Mouse (Mus musculus) MEL (cell line): ENCODE measurements around the gene Cpne2. TPM values are rescaled to one million over a fixed set of nuclear protein-coding genes. Genes with fewer than 3 reads are reported as not detected.

ENCODE experiments used
- DNase-seq: peaks from one replicate; pipeline ENCODE4 v3.0.0; 2011; ENCODE audit warnings: low read depth, low spot score
- H3K27ac ChIP-seq: 2 replicates; pipeline ENCODE4 v1.5.1; 2012; ENCODE audit warnings: low read depth, mild to moderate bottlenecking, control low read depth, low read length, moderate library complexity; ENCODE audit not compliant: control insufficient read depth
- H3K27me3 ChIP-seq, 2 experiments: fragments of 150-350 bp in 1 of 2; sonication (generic) in 1 of 2; 2 replicates each; pipeline ENCODE4 v1.6.1; 2012; ENCODE audit warnings: low read length in 2 of 2, mild to moderate bottlenecking in 2 of 2, improper control_type of control experiment in 1 of 2, moderate library complexity in 1 of 2; ENCODE audit not compliant: insufficient read depth in 2 of 2, control insufficient read depth in 1 of 2
- H3K36me3 ChIP-seq, 2 experiments: 2 replicates each; pipeline ENCODE4 v1.6.1; 2012 to 2014; ENCODE audit warnings: low read length in 2 of 2, improper control_type of control experiment in 1 of 2, inconsistent platforms in 1 of 2, mild to moderate bottlenecking in 1 of 2; ENCODE audit not compliant: insufficient read depth in 2 of 2, control insufficient read depth in 1 of 2
- H3K4me1 ChIP-seq, 2 experiments: fragments of 150-350 bp in 1 of 2; sonication (generic) in 1 of 2; 2 replicates each; pipeline ENCODE4 v1.6.1; 2012; ENCODE audit warnings: low read length in 2 of 2, improper control_type of control experiment in 1 of 2, mild to moderate bottlenecking in 1 of 2; ENCODE audit not compliant: insufficient read depth in 2 of 2, control insufficient read depth in 1 of 2
- H3K4me3 ChIP-seq, 2 experiments: fragments of 150-350 bp in 1 of 2; sonication (generic) in 1 of 2; 2 replicates each; pipeline ENCODE4 v1.5.1; 2012; ENCODE audit warnings: low read depth in 2 of 2, low read length in 2 of 2, mild to moderate bottlenecking in 2 of 2, moderate library complexity in 2 of 2, control low read depth in 1 of 2, improper control_type of control experiment in 1 of 2; ENCODE audit not compliant: control insufficient read depth in 1 of 2, insufficient read depth in 1 of 2
- H3K79me2 ChIP-seq: 2 replicates; pipeline ENCODE4 v1.6.1; 2012; ENCODE audit warnings: mild to moderate bottlenecking, low read length, moderate library complexity; ENCODE audit not compliant: control insufficient read depth, poor library complexity, insufficient read depth
- H3K9ac ChIP-seq: 2 replicates; pipeline ENCODE4 v1.6.1; 2012; ENCODE audit warnings: low read depth, mild to moderate bottlenecking, control low read depth, low read length, moderate library complexity; ENCODE audit not compliant: control insufficient read depth, poor library complexity, severe bottlenecking
- H3K9me3 ChIP-seq: fragments of 150-350 bp; sonication (generic); replicated peaks from 2 replicates; pipeline ENCODE4 v1.6.1; 2012; ENCODE audit warnings: mild to moderate bottlenecking, low read length, improper control_type of control experiment, moderate library complexity; ENCODE audit not compliant: insufficient read depth
- CHD2 ChIP-seq: IDR thresholded peaks from 2 replicates; pipeline ENCODE4 v1.6.1; 2011; ENCODE audit warnings: low read length, improper control_type of control experiment
- CTCF ChIP-seq, 3 experiments: IDR thresholded peaks in 2 of 3; conservative IDR thresholded peaks in 1 of 3; 2 replicates each; pipeline ENCODE4 v1.5.1; 2011 to 2012; ENCODE audit warnings: low read length in 3 of 3, low read depth in 2 of 3, mild to moderate bottlenecking in 2 of 3, improper control_type of control experiment in 1 of 3, inconsistent platforms in 1 of 3, mixed read lengths in 1 of 3, moderate library complexity in 1 of 3; ENCODE audit not compliant: control insufficient read depth in 1 of 3, insufficient read depth in 1 of 3, poor library complexity in 1 of 3, severe bottlenecking in 1 of 3
- ELF1 ChIP-seq: IDR thresholded peaks from 2 replicates; pipeline ENCODE4 v1.6.1; 2014; ENCODE audit warnings: low read depth, mild to moderate bottlenecking, inconsistent platforms, low read length, improper control_type of control experiment, moderate library complexity
- EP300 ChIP-seq, 2 experiments: IDR thresholded peaks; 2 replicates each; pipeline ENCODE4 v1.6.1; 2011; ENCODE audit warnings: improper control_type of control experiment in 2 of 2, low read length in 2 of 2, low read depth in 1 of 2, mild to moderate bottlenecking in 1 of 2
- ETS1 ChIP-seq: IDR thresholded peaks from 2 replicates; pipeline ENCODE4 v1.6.1; 2012; ENCODE audit warnings: low read depth, mild to moderate bottlenecking, inconsistent platforms, low read length, improper control_type of control experiment, moderate library complexity
- GABPA ChIP-seq: IDR thresholded peaks from 2 replicates; pipeline ENCODE4 v1.6.1; 2012; ENCODE audit warnings: low read depth, mild to moderate bottlenecking, inconsistent platforms, low read length, improper control_type of control experiment, moderate library complexity
- GATA1 ChIP-seq: IDR thresholded peaks from 2 replicates; pipeline ENCODE4 v1.6.1; 2011; ENCODE audit warnings: low read depth, low read length, improper control_type of control experiment
- MAZ ChIP-seq: IDR thresholded peaks from 2 replicates; pipeline ENCODE4 v1.6.1; 2012; ENCODE audit warnings: low read depth, mild to moderate bottlenecking, inconsistent platforms, low read length, improper control_type of control experiment
- MEF2A ChIP-seq: IDR thresholded peaks from 2 replicates; pipeline ENCODE4 v1.6.1; 2014; ENCODE audit warnings: low read depth, mild to moderate bottlenecking, inconsistent platforms, low read length, improper control_type of control experiment; ENCODE audit not compliant: poor library complexity, insufficient replicate concordance, severe bottlenecking; ENCODE audit errors: extremely low read depth
- MYC ChIP-seq: IDR thresholded peaks from 2 replicates; pipeline ENCODE4 v1.6.1; 2011; ENCODE audit warnings: low read depth, mild to moderate bottlenecking, low read length, improper control_type of control experiment, moderate library complexity
- NRF1 ChIP-seq: IDR thresholded peaks from 2 replicates; pipeline ENCODE4 v1.6.1; 2014; ENCODE audit warnings: low read depth, mild to moderate bottlenecking, inconsistent platforms, low read length, improper control_type of control experiment, moderate library complexity; ENCODE audit not compliant: poor library complexity, insufficient read depth, severe bottlenecking
- RAD21 ChIP-seq: IDR thresholded peaks from 2 replicates; pipeline ENCODE4 v1.6.1; 2011; ENCODE audit warnings: mild to moderate bottlenecking, low read depth, low read length, improper control_type of control experiment
- SIN3A ChIP-seq: IDR thresholded peaks from 2 replicates; pipeline ENCODE4 v1.6.1; 2012; ENCODE audit warnings: low read length, improper control_type of control experiment, inconsistent platforms
- SMC3 ChIP-seq: IDR thresholded peaks from 2 replicates; pipeline ENCODE4 v1.6.1; 2011; ENCODE audit warnings: low read depth, low read length, improper control_type of control experiment
- TBP ChIP-seq: IDR thresholded peaks from 2 replicates; pipeline ENCODE4 v1.8.0; 2011; ENCODE audit warnings: low read depth, low read length, improper control_type of control experiment
- TCF12 ChIP-seq: IDR thresholded peaks from 2 replicates; pipeline ENCODE4 v1.6.1; 2014; ENCODE audit warnings: low read depth, mild to moderate bottlenecking, inconsistent platforms, low read length, improper control_type of control experiment, moderate library complexity
- USF1 ChIP-seq: IDR thresholded peaks from 2 replicates; pipeline ENCODE4 v1.6.1; 2014; ENCODE audit warnings: low read depth, mild to moderate bottlenecking, inconsistent platforms, low read length, improper control_type of control experiment, moderate library complexity
- ZC3H11A ChIP-seq: IDR thresholded peaks from 2 replicates; pipeline ENCODE4 v1.6.1; 2012; ENCODE audit warnings: low read depth, mild to moderate bottlenecking, inconsistent platforms, low read length, improper control_type of control experiment
- polyA plus RNA-seq, 2 experiments: library from polyadenylated mRNA; stranded (reverse) in 1 of 2; unstranded in 1 of 2; fragments of >175 nt in 1 of 2; fragments of >200 nt in 1 of 2; gene quantifications; 2 replicates each; pipeline versions ENCODE4 v1.2.1 to v1.2.4; 2012; ENCODE audit warnings: low replicate concordance in 2 of 2, low read depth in 1 of 2; ENCODE audit not compliant: insufficient read length in 2 of 2, insufficient read depth in 1 of 2, missing spikeins in 1 of 2
- total RNA-seq: library from RNA; depleted of rRNA; stranded (reverse); fragments of 300-350 nt; gene quantifications from 2 replicates; pipeline ENCODE4 v1.2.3, GENCODE M21; 2012

Cpne2 gene
- total and polyA plus RNA-seq, 3 experiments, result 19.1 to 29.7 TPM; not detected in 1

DNA sequence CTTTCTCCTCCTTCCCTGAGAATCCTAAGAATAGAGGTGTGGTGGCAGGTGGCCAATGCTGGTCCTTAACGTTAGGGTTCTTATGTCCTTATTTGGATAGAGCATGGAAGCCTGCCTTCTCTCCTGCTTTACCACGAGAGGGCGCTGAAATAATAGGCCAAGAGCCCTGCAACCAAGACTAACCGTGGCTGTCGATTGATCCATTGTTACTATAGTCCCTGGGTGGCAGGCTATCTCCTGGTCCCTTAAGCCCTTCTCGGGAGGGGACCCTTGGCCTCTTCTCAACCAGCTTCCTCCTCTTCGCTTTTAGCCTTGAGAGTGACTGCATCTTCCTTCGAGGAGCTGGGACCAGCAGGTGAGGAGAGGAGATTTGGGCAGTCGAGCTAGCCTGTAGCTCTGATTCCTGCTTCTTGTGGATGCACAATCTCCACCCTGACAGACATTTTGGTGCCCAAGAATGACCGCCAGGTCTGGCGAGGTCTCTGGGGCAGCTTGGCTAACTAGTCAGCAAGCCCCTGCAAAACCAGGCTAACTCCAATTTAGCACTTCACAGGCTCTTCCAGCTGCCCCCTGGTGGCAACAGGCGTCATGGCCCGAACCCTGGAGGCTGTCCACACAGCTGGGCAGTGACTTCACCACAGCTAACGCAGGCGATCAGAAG is 40.6 kb upstream of the Cpne2 start:
- no peaks in the 10 kb centered on the region for H3K79me2 ChIP-seq
- peak overlapping the region; percentile 29; the same call in 1 of the 2 replicates for H3K9ac ChIP-seq
- TF ChIP-seq TBP, result no peak
- TF ChIP-seq CTCF (IDR thresholded peaks at IDR 0.05 in 2 of 3, conservative IDR thresholded peaks at IDR 0.05 in 1 of 3; ENCODE audit: control insufficient read depth in 1 of 3, insufficient read depth in 1 of 3, low read depth in 2 of 3, low read length in 3 of 3, poor library complexity in 1 of 3, severe bottlenecking in 1 of 3), result peak; percentile 58 to 83 (median 74)
- TF ChIP-seq TCF12, result no peak
- 0 out of 2 replicates have a peak, but pooled peaks have one; percentile 21 for TF ChIP-seq ELF1
- TF ChIP-seq ZC3H11A, result peak; percentile 74
- TF ChIP-seq SMC3, result peak; percentile 89
- TF ChIP-seq RAD21, result peak; percentile 83
- 0 out of 2 replicates have a peak, but pooled peaks have one; percentile 42 for TF ChIP-seq SIN3A
- H3K27ac ChIP-seq, result no peak overlapping the region
- no peaks in the 10 kb centered on the region for H3K9me3 ChIP-seq
- peak; percentile 85 for DNase-seq
- peak overlapping the region; percentile 47 to 65 for H3K4me3 ChIP-seq
- no peaks in the 10 kb centered on the region for H3K36me3 ChIP-seq
- H3K27me3 ChIP-seq, result peaks cover 0 to under 1% of the 10 kb centered on the region in 2 experiments; a peak in 1 of 4 replicates
- H3K4me1 ChIP-seq, result peaks cover 2 to 19% of the 10 kb centered on the region in 2 experiments

DNA sequence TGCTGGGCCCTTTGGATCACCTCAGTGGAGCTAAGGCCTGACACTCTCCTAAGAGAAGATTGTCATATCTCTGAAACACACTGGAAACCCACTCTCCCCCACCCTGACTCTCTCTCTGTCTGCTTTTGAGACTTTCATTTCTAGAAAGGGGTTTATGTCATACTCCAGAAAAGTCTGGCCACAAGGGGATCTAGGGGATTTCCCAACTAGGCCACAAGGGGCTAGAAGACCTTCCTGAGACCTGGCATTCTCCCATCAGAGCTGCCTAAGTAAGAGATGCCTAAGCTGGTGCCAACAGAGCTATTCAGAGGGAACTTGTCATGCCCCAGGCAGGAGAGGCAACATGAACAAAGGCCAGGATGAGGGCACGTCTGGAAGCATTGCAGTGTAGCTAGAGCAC is 39.5 kb upstream of the Cpne2 start:
- no peaks in the 10 kb centered on the region for H3K36me3 ChIP-seq
- H3K27ac ChIP-seq, result no peak overlapping the region
- H3K4me3 ChIP-seq, result no peak overlapping the region
- H3K4me1 ChIP-seq, result peaks cover 2 to 19% of the 10 kb centered on the region in 2 experiments
- no peak for DNase-seq
- H3K9ac ChIP-seq, result no peak overlapping the region
- H3K79me2 ChIP-seq, result no peaks in the 10 kb centered on the region
- peaks cover 0 to 2% of the 10 kb centered on the region in 2 experiments; a peak in 1 of 4 replicates for H3K27me3 ChIP-seq
- no peaks in the 10 kb centered on the region for H3K9me3 ChIP-seq
- no peak for TF ChIP-seq MAZ
- TF ChIP-seq RAD21, result no peak
- TF ChIP-seq NRF1, result no peak
- TF ChIP-seq GATA1, result no peak
- no peak for TF ChIP-seq EP300 (IDR thresholded peaks at IDR 0.05; ENCODE audit: low read depth in 1 of 2, low read length in 2 of 2)
- TF ChIP-seq ETS1, result no peak
- no peak for TF ChIP-seq SIN3A
- TF ChIP-seq MEF2A, result no peak
- TF ChIP-seq TBP, result no peak
- no peak for TF ChIP-seq ELF1
- no peak for TF ChIP-seq USF1
- TF ChIP-seq MYC, result no peak
- TF ChIP-seq GABPA, result no peak
- no peak for TF ChIP-seq SMC3
- no peak for TF ChIP-seq CHD2
